Mouse (Mus musculus): ENCODE data around the gene Adsl. TPM values are rescaled to one million over a fixed set of nuclear protein-coding genes. Genes with fewer than 3 reads are reported as not detected.
"Not testable (repeated sequence)": the region's sequence is repeated elsewhere in the genome, so short reads cannot be mapped to it uniquely, and the experiment has no call there.

Adsl gene
- polyA plus RNA-seq (2015; fragmentation: Nextera tagmentation; extraction: Ambion mirVana), result 55.1 and 65.0 TPM in 2 replicates

GRCm38 (mm10) chr15:80948145-80949135 is at the start of gene Adsl:
TSS of gene Adsl (plus strand) at chr15:80948490.
- Histone ChIP-seq H3K9ac (ENCODE audit: low read depth, low read length) (peak within 1 kb of the TSS; percentile 79), H3K27me3 (ENCODE audit: control insufficient read depth, insufficient read depth, low read depth, low read length) (no peaks in the 10 kb centered on the region), H3K4me3 (ENCODE audit: low read depth, low read length) (peak within 1 kb of the TSS; percentile 93), H3K27ac (ENCODE audit: low read length) (peak within 1 kb of the TSS; percentile 69), H3K36me3 (ENCODE audit: control insufficient read depth, insufficient read depth) (peaks cover 4% of the 10 kb centered on the region), H3K9me3 (replicated peaks; ENCODE audit: control insufficient read depth, low read length) (no peaks in the 10 kb centered on the region), H3K4me2 (ENCODE audit: low read depth, low read length) (peak within 1 kb of the TSS; percentile 73), H3K4me1 (ENCODE audit: control insufficient read depth, low read depth, low read length) (peaks cover 15% of the 10 kb centered on the region)
- WGBS (ENCODE audit: insufficient replicate concordance), result under 1% methylated on average over 63 of the region's 63 CpGs
- peak; percentile 95 for ATAC-seq (ENCODE audit: low read depth)

DNA sequence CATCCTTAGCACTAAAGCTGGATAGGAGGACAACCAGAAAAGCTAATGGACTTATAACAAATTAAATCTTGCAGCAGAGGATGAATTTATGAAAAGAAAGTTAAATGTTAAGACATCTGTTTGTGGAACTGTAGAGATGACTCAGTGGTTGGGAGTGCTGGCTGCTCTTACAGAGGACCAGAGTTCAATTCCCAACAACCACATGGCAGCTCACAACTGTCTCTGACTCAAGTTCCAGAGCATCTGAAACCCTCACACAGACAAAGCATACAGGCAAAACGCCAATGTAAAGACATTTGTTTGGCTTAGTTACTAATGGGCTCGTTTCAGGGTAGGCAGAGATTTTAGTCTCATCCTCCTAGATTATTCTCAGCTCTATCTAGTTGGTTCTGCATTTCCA is 48.5 kb upstream of the Adsl start:
- H3K4me3 ChIP-seq (ENCODE audit: low read depth, low read length), result no peak overlapping the region
- ATAC-seq (ENCODE audit: low read depth), result no peak
- 73% methylated on average over 2 of the region's 2 CpGs for WGBS (ENCODE audit: insufficient replicate concordance)
- H3K27me3 ChIP-seq (ENCODE audit: control insufficient read depth, insufficient read depth, low read depth, low read length), result no peaks in the 10 kb centered on the region
- no peak overlapping the region for H3K9ac ChIP-seq (ENCODE audit: low read depth, low read length)
- no peaks in the 10 kb centered on the region for H3K4me1 ChIP-seq (ENCODE audit: control insufficient read depth, low read depth, low read length)
- peaks cover 68% of the 10 kb centered on the region for H3K36me3 ChIP-seq (ENCODE audit: control insufficient read depth, insufficient read depth)
- H3K4me2 ChIP-seq (ENCODE audit: low read depth, low read length), result no peak overlapping the region
- H3K27ac ChIP-seq (ENCODE audit: low read length), result no peak overlapping the region
- no peaks in the 10 kb centered on the region for H3K9me3 ChIP-seq (replicated peaks; ENCODE audit: control insufficient read depth, low read length)

DNA sequence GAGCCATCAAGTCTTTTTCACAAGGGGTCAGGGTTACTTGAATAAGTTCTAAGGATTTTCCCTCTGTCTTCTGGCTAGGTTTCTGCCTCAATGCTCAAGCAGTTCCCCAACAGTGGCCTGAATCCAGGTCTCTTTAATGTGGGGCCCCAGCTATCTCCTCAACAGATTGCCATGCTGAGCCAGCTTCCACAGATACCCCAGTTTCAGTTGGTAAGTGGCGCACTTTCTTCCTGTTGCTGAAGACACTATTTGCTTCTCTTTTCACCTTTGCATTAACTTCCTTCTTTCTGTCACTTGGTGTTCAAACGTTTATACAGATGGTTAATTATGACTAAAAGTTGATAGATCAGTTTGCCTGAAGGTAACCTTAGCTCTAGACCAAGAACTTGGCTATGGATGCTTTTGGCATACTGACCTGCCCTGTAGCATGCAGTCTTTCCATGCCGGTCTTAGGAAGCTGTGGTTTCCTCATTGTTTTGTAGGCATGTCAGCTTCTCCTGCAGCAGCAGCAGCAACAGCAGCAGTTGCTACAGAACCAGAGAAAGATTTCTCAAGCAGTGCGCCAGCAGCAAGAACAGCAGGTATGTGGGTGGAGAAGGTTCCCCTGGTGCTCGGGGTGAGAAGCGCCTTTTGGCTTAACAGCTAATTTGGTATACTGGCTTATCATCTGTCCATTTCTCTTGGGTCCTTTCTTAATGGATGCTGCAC is 46.3 kb upstream of the Adsl start:
- no peaks in the 10 kb centered on the region for H3K9me3 ChIP-seq (replicated peaks; ENCODE audit: control insufficient read depth, low read length)
- H3K9ac ChIP-seq (ENCODE audit: low read depth, low read length), result no peak overlapping the region
- H3K27ac ChIP-seq (ENCODE audit: low read length), result no peak overlapping the region
- WGBS (ENCODE audit: insufficient replicate concordance), result 49% methylated on average over 6 of the region's 6 CpGs
- no peak overlapping the region for H3K4me3 ChIP-seq (ENCODE audit: low read depth, low read length)
- ATAC-seq (ENCODE audit: low read depth), result no peak
- H3K36me3 ChIP-seq (ENCODE audit: control insufficient read depth, insufficient read depth), result peaks cover 65% of the 10 kb centered on the region
- no peaks in the 10 kb centered on the region for H3K4me1 ChIP-seq (ENCODE audit: control insufficient read depth, low read depth, low read length)
- no peak overlapping the region for H3K4me2 ChIP-seq (ENCODE audit: low read depth, low read length)
- H3K27me3 ChIP-seq (ENCODE audit: control insufficient read depth, insufficient read depth, low read depth, low read length), result no peaks in the 10 kb centered on the region

GRCm38 (mm10) chr15:80904776-80905175 is 43.5 kb upstream of the Adsl start:
- not testable (repeated sequence) for H3K27me3 ChIP-seq (ENCODE audit: control insufficient read depth, insufficient read depth, low read depth, low read length); H3K27ac ChIP-seq (ENCODE audit: low read length); H3K9me3 ChIP-seq (replicated peaks; ENCODE audit: control insufficient read depth, low read length); ATAC-seq (ENCODE audit: low read depth); H3K9ac ChIP-seq (ENCODE audit: low read depth, low read length); H3K4me1 ChIP-seq (ENCODE audit: control insufficient read depth, low read depth, low read length); H3K4me3 ChIP-seq (ENCODE audit: low read depth, low read length); H3K4me2 ChIP-seq (ENCODE audit: low read depth, low read length)
- H3K36me3 ChIP-seq (ENCODE audit: control insufficient read depth, insufficient read depth), result peaks cover 58% of the 10 kb centered on the region
- WGBS (ENCODE audit: insufficient replicate concordance), result 85% methylated on average over 6 of the region's 6 CpGs

GRCm38 (mm10) chr15:80910183-80910582 is 38.1 kb upstream of the Adsl start:
- H3K4me1 ChIP-seq (ENCODE audit: control insufficient read depth, low read depth, low read length), result peaks cover 27% of the 10 kb centered on the region
- H3K4me2 ChIP-seq (ENCODE audit: low read depth, low read length), result peak overlapping the region; percentile 45; the same call in 1 of the 2 replicates
- WGBS (ENCODE audit: insufficient replicate concordance), result 66% methylated on average over 3 of the region's 3 CpGs
- H3K9me3 ChIP-seq (replicated peaks; ENCODE audit: control insufficient read depth, low read length), result no peaks in the 10 kb centered on the region
- no peak overlapping the region for H3K4me3 ChIP-seq (ENCODE audit: low read depth, low read length)
- H3K9ac ChIP-seq (ENCODE audit: low read depth, low read length), result no peak overlapping the region
- H3K27me3 ChIP-seq (ENCODE audit: control insufficient read depth, insufficient read depth, low read depth, low read length), result no peaks in the 10 kb centered on the region
- peak overlapping the region; percentile 86 for H3K27ac ChIP-seq (ENCODE audit: low read length)
- peaks cover 44% of the 10 kb centered on the region for H3K36me3 ChIP-seq (ENCODE audit: control insufficient read depth, insufficient read depth)
- no peak for ATAC-seq (ENCODE audit: low read depth)

- H3K4me2 ChIP-seq (ENCODE audit: low read depth, low read length), result peak overlapping the region; percentile 45
Measured at GRCm38 (mm10) chr15:80910790-80911531, 37.3 kb upstream of the Adsl start.

GRCm38 (mm10) chr15:80912175-80912574 is 36.1 kb upstream of the Adsl start:
- Histone ChIP-seq H3K4me1 (ENCODE audit: control insufficient read depth, low read depth, low read length) (peaks cover 27% of the 10 kb centered on the region), H3K27me3 (ENCODE audit: control insufficient read depth, insufficient read depth, low read depth, low read length) (no peaks in the 10 kb centered on the region), H3K27ac (ENCODE audit: low read length) (no peak overlapping the region; the same call in 1 of the 2 replicates), H3K9ac (ENCODE audit: low read depth, low read length) (no peak overlapping the region; the same call in 1 of the 2 replicates), H3K36me3 (ENCODE audit: control insufficient read depth, insufficient read depth) (peaks cover 49% of the 10 kb centered on the region), H3K4me3 (ENCODE audit: low read depth, low read length) (no peak overlapping the region), H3K9me3 (replicated peaks; ENCODE audit: control insufficient read depth, low read length) (no peaks in the 10 kb centered on the region), H3K4me2 (ENCODE audit: low read depth, low read length) (no peak overlapping the region)
- WGBS (ENCODE audit: insufficient replicate concordance), result 67% methylated on average over 3 of the region's 3 CpGs
- no peak for ATAC-seq (ENCODE audit: low read depth)

More at GRCm38 (mm10) chr15:80910790-80911531, 37.3 kb upstream of the Adsl start:
- Histone ChIP-seq H3K27me3 (ENCODE audit: control insufficient read depth, insufficient read depth, low read depth, low read length) (no peaks in the 10 kb centered on the region), H3K36me3 (ENCODE audit: control insufficient read depth, insufficient read depth) (peaks cover 44% of the 10 kb centered on the region), H3K4me3 (ENCODE audit: low read depth, low read length) (no peak overlapping the region), H3K27ac (ENCODE audit: low read length) (peak overlapping the region; percentile 86), H3K9me3 (replicated peaks; ENCODE audit: control insufficient read depth, low read length) (no peaks in the 10 kb centered on the region), H3K9ac (ENCODE audit: low read depth, low read length) (peak overlapping the region; percentile 28), H3K4me1 (ENCODE audit: control insufficient read depth, low read depth, low read length) (peaks cover 27% of the 10 kb centered on the region)
- ATAC-seq (ENCODE audit: low read depth), result peak; percentile 98
- WGBS (ENCODE audit: insufficient replicate concordance), result 34% methylated on average over 4 of the region's 4 CpGs

- H3K4me2 ChIP-seq (ENCODE audit: low read depth, low read length), result no peak overlapping the region
- peaks cover 51% of the 10 kb centered on the region for H3K36me3 ChIP-seq (ENCODE audit: control insufficient read depth, insufficient read depth)
- no peaks in the 10 kb centered on the region for H3K27me3 ChIP-seq (ENCODE audit: control insufficient read depth, insufficient read depth, low read depth, low read length)
- H3K4me1 ChIP-seq (ENCODE audit: control insufficient read depth, low read depth, low read length), result peaks cover 27% of the 10 kb centered on the region
- ATAC-seq (ENCODE audit: low read depth), result no peak
- H3K9ac ChIP-seq (ENCODE audit: low read depth, low read length), result no peak overlapping the region
- H3K27ac ChIP-seq (ENCODE audit: low read length), result no peak overlapping the region
- H3K9me3 ChIP-seq (replicated peaks; ENCODE audit: control insufficient read depth, low read length), result no peaks in the 10 kb centered on the region
- 83% methylated on average over 1 of the region's 1 CpGs for WGBS (ENCODE audit: insufficient replicate concordance)
- H3K4me3 ChIP-seq (ENCODE audit: low read depth, low read length), result no peak overlapping the region
Measured at GRCm38 (mm10) chr15:80913803-80914202, 34.5 kb upstream of the Adsl start.
